Mouse (Mus musculus): ENCODE results near the gene Scfd2. TPM values are rescaled to one million over a fixed set of nuclear protein-coding genes. Genes with fewer than 3 reads are reported as not detected.

Scfd2 gene
- polyA plus RNA-seq, 1 experiment from 2014 or later = 13.9 TPM

- WGBS (ENCODE audit: insufficient replicate concordance) = 61% methylated on average over 4 of the region's 4 CpGs
- Histone ChIP-seq H3K27ac (no peak overlapping the region), H3K4me1 (replicated peaks) (no peaks in the 10 kb centered on the region), H3K9me3 (replicated peaks) (no peaks in the 10 kb centered on the region), H3K27me3 (no peaks in the 10 kb centered on the region), H3K4me3 (replicated peaks) (no peak overlapping the region), H3K9ac (no peak overlapping the region), H3K4me2 (no peak overlapping the region), H3K36me3 (no peaks in the 10 kb centered on the region)
- DNase-seq = no peak
- ATAC-seq (ENCODE audit: low read depth) = no peak
Measured at GRCm38 (mm10) chr5:74305533-74306189, 225.9 kb downstream of the Scfd2 start.

GRCm38 (mm10) chr5:74304767-74305166 is 226.8 kb downstream of the Scfd2 start:
- H3K27ac ChIP-seq = no peak overlapping the region
- DNase-seq (no peak), ATAC-seq (ENCODE audit: low read depth) (no peak)

GRCm38 (mm10) chr5:74302331-74302730 is 229.2 kb downstream of the Scfd2 start:
- Histone ChIP-seq H3K36me3 (no peaks in the 10 kb centered on the region), H3K4me1 (replicated peaks) (no peaks in the 10 kb centered on the region), H3K4me3 (replicated peaks) (no peak overlapping the region), H3K4me2 (no peak overlapping the region), H3K27me3 (no peaks in the 10 kb centered on the region), H3K27ac (no peak overlapping the region), H3K9me3 (replicated peaks) (no peaks in the 10 kb centered on the region), H3K9ac (no peak overlapping the region)
- 44% methylated on average over 3 of the region's 3 CpGs for WGBS (ENCODE audit: insufficient replicate concordance)
- DNase-seq (no peak), ATAC-seq (ENCODE audit: low read depth) (no peak)

More at GRCm38 (mm10) chr5:74304767-74305166, 226.8 kb downstream of the Scfd2 start:
- 57% methylated on average over 4 of the region's 4 CpGs for WGBS (ENCODE audit: insufficient replicate concordance)
- Histone ChIP-seq H3K9me3 (replicated peaks) (no peaks in the 10 kb centered on the region), H3K9ac (no peak overlapping the region), H3K36me3 (no peaks in the 10 kb centered on the region), H3K27me3 (no peaks in the 10 kb centered on the region), H3K4me2 (no peak overlapping the region), H3K4me1 (replicated peaks) (no peaks in the 10 kb centered on the region), H3K4me3 (replicated peaks) (no peak overlapping the region)

GRCm38 (mm10) chr5:74301443-74301842 is 230.1 kb downstream of the Scfd2 start:
- no peaks in the 10 kb centered on the region for H3K27me3 ChIP-seq
- H3K36me3 ChIP-seq = no peaks in the 10 kb centered on the region
- H3K9me3 ChIP-seq (replicated peaks) = no peaks in the 10 kb centered on the region
- H3K27ac ChIP-seq = no peak overlapping the region
- no peaks in the 10 kb centered on the region for H3K4me1 ChIP-seq (replicated peaks)
- H3K9ac ChIP-seq = no peak overlapping the region
- WGBS (ENCODE audit: insufficient replicate concordance) = 88% methylated on average over 2 of the region's 2 CpGs
- ATAC-seq (ENCODE audit: low read depth) (no peak), DNase-seq (no peak)
- H3K4me2 ChIP-seq = no peak overlapping the region
- H3K4me3 ChIP-seq (replicated peaks) = no peak overlapping the region

GRCm38 (mm10) chr5:74300931-74301330 is 230.6 kb downstream of the Scfd2 start:
- no peak for ATAC-seq (ENCODE audit: low read depth)
- no peak overlapping the region for H3K4me3 ChIP-seq (replicated peaks)
- H3K27ac ChIP-seq = no peak overlapping the region
- no peaks in the 10 kb centered on the region for H3K4me1 ChIP-seq (replicated peaks)
- H3K9ac ChIP-seq = no peak overlapping the region
- no peaks in the 10 kb centered on the region for H3K36me3 ChIP-seq
- no peak overlapping the region for H3K4me2 ChIP-seq
- no peak for DNase-seq
- 63% methylated on average over 5 of the region's 5 CpGs for WGBS (ENCODE audit: insufficient replicate concordance)
- H3K27me3 ChIP-seq = no peaks in the 10 kb centered on the region
- H3K9me3 ChIP-seq (replicated peaks) = no peaks in the 10 kb centered on the region

GRCm38 (mm10) chr5:74300140-74300539 is 231.4 kb downstream of the Scfd2 start:
- Histone ChIP-seq H3K4me2 (no peak overlapping the region), H3K4me1 (replicated peaks) (no peaks in the 10 kb centered on the region), H3K36me3 (no peaks in the 10 kb centered on the region), H3K4me3 (replicated peaks) (no peak overlapping the region), H3K27ac (no peak overlapping the region), H3K27me3 (no peaks in the 10 kb centered on the region), H3K9me3 (replicated peaks) (no peaks in the 10 kb centered on the region), H3K9ac (no peak overlapping the region)
- DNase-seq = no peak
- no peak for ATAC-seq (ENCODE audit: low read depth)
- WGBS (ENCODE audit: insufficient replicate concordance) = 34% methylated on average over 4 of the region's 4 CpGs

GRCm38 (mm10) chr5:74297113-74297512 is 234.4 kb downstream of the Scfd2 start:
- no peak for DNase-seq
- no peaks in the 10 kb centered on the region for H3K9me3 ChIP-seq (replicated peaks)
- WGBS (ENCODE audit: insufficient replicate concordance) = 59% methylated on average over 5 of the region's 5 CpGs

GRCm38 (mm10) chr5:74296096-74296495 is 235.5 kb downstream of the Scfd2 start:
- DNase-seq = no peak
- WGBS (ENCODE audit: insufficient replicate concordance) = 64% methylated on average over 5 of the region's 5 CpGs

More at GRCm38 (mm10) chr5:74297113-74297512, 234.4 kb downstream of the Scfd2 start:
- Histone ChIP-seq H3K36me3 (no peaks in the 10 kb centered on the region), H3K4me2 (no peak overlapping the region), H3K4me3 (replicated peaks) (no peak overlapping the region), H3K9ac (no peak overlapping the region), H3K4me1 (replicated peaks) (no peaks in the 10 kb centered on the region), H3K27me3 (no peaks in the 10 kb centered on the region), H3K27ac (no peak overlapping the region)
- ATAC-seq (ENCODE audit: low read depth) = no peak

GRCm38 (mm10) chr5:74293513-74293912 is 238.0 kb downstream of the Scfd2 start:
- no peak overlapping the region for H3K4me2 ChIP-seq
- H3K4me1 ChIP-seq (replicated peaks) = no peaks in the 10 kb centered on the region
- DNase-seq (no peak), ATAC-seq (ENCODE audit: low read depth) (no peak)
- no peak overlapping the region for H3K27ac ChIP-seq
- no peaks in the 10 kb centered on the region for H3K9me3 ChIP-seq (replicated peaks)
- no peak overlapping the region for H3K4me3 ChIP-seq (replicated peaks)
- H3K9ac ChIP-seq = no peak overlapping the region
- H3K36me3 ChIP-seq = no peaks in the 10 kb centered on the region
- WGBS (ENCODE audit: insufficient replicate concordance) = 71% methylated on average over 5 of the region's 5 CpGs
- no peaks in the 10 kb centered on the region for H3K27me3 ChIP-seq

More at GRCm38 (mm10) chr5:74296096-74296495, 235.5 kb downstream of the Scfd2 start:
- ATAC-seq (ENCODE audit: low read depth) = no peak
- Histone ChIP-seq H3K9ac (no peak overlapping the region), H3K4me1 (replicated peaks) (no peaks in the 10 kb centered on the region), H3K4me2 (no peak overlapping the region), H3K36me3 (no peaks in the 10 kb centered on the region), H3K9me3 (replicated peaks) (no peaks in the 10 kb centered on the region), H3K27me3 (no peaks in the 10 kb centered on the region), H3K4me3 (replicated peaks) (no peak overlapping the region), H3K27ac (no peak overlapping the region)

GRCm38 (mm10) chr5:74292050-74292449 is 239.5 kb downstream of the Scfd2 start:
- DNase-seq (no peak), ATAC-seq (ENCODE audit: low read depth) (no peak)
- Histone ChIP-seq H3K27ac (no peak overlapping the region), H3K9me3 (replicated peaks) (no peaks in the 10 kb centered on the region), H3K4me3 (replicated peaks) (no peak overlapping the region), H3K27me3 (no peaks in the 10 kb centered on the region), H3K9ac (no peak overlapping the region), H3K4me1 (replicated peaks) (no peaks in the 10 kb centered on the region), H3K36me3 (no peaks in the 10 kb centered on the region), H3K4me2 (no peak overlapping the region)
- WGBS (ENCODE audit: insufficient replicate concordance) = 60% methylated on average over 2 of the region's 2 CpGs

GRCm38 (mm10) chr5:74291575-74291974 is 240.0 kb downstream of the Scfd2 start:
- no peak overlapping the region for H3K27ac ChIP-seq
- H3K27me3 ChIP-seq = no peaks in the 10 kb centered on the region
- 0 out of 2 replicates have a peak, but pooled peaks cover under 1% of the 10 kb centered on the region for H3K4me1 ChIP-seq (replicated peaks)
- no peak overlapping the region for H3K9ac ChIP-seq
- DNase-seq (no peak), ATAC-seq (ENCODE audit: low read depth) (no peak)
- H3K9me3 ChIP-seq (replicated peaks) = no peaks in the 10 kb centered on the region
- no peak overlapping the region for H3K4me3 ChIP-seq (replicated peaks)
- WGBS (ENCODE audit: insufficient replicate concordance) = 71% methylated on average over 9 of the region's 9 CpGs
- no peaks in the 10 kb centered on the region for H3K36me3 ChIP-seq
- no peak overlapping the region for H3K4me2 ChIP-seq

- WGBS (ENCODE audit: insufficient replicate concordance) = 76% methylated on average over 6 of the region's 6 CpGs
- Histone ChIP-seq H3K9ac (no peak overlapping the region), H3K36me3 (no peaks in the 10 kb centered on the region), H3K27ac (no peak overlapping the region), H3K4me2 (no peak overlapping the region), H3K9me3 (replicated peaks) (no peaks in the 10 kb centered on the region), H3K4me3 (replicated peaks) (no peak overlapping the region), H3K4me1 (replicated peaks) (peaks cover 13% of the 10 kb centered on the region), H3K27me3 (no peaks in the 10 kb centered on the region)
- no peak for DNase-seq
- ATAC-seq (ENCODE audit: low read depth) = no peak
Measured at GRCm38 (mm10) chr5:74289957-74290356, 241.6 kb downstream of the Scfd2 start.

All from liver, embryonic 13.5 days (tissue).